Mouse (Mus musculus) ES-E14 (cell line): ENCODE measurements at regions not wholly inside any gene's neighbourhood (a gene's known extent, or its start where the extent isn't known, plus 50 kb on each side); places are given as distances from the start of the nearest gene placed in this dataset.

Source experiments
- DNase-seq: peaks from one replicate; pipeline ENCODE4 v3.0.0-alpha.2; 2013; ENCODE audit warnings: low read depth, low spot score
- H3K27ac ChIP-seq: 2 replicates; pipeline ENCODE4 v1.5.1; 2012; ENCODE audit warnings: low read depth, mild to moderate bottlenecking, low read length, moderate library complexity, mixed read lengths; ENCODE audit not compliant: poor library complexity, insufficient read depth, severe bottlenecking
- H3K36me3 ChIP-seq: 2 replicates; pipeline ENCODE4 v1.6.1; 2012; ENCODE audit warnings: mild to moderate bottlenecking, low read length, moderate library complexity, mixed read lengths; ENCODE audit not compliant: control insufficient read depth, poor library complexity, insufficient read depth, severe bottlenecking
- H3K4me1 ChIP-seq, 2 experiments: fragments of 150-350 bp in 1 of 2; sonication (generic) in 1 of 2; 2 replicates each; pipeline ENCODE4 v1.6.1; 2012; ENCODE audit warnings: low read length in 2 of 2, mild to moderate bottlenecking in 1 of 2, mixed read lengths in 1 of 2; ENCODE audit not compliant: control insufficient read depth in 2 of 2, insufficient read depth in 2 of 2, poor library complexity in 1 of 2
- H3K4me3 ChIP-seq, 2 experiments: fragments of 150-350 bp in 1 of 2; sonication (generic) in 1 of 2; 2 replicates each; pipeline ENCODE4 v1.5.1; 2012; ENCODE audit warnings: low read length in 2 of 2, low read depth in 1 of 2, mild to moderate bottlenecking in 1 of 2, mixed read lengths in 1 of 2; ENCODE audit not compliant: insufficient read depth in 1 of 2, poor library complexity in 1 of 2, severe bottlenecking in 1 of 2
- H3K9ac ChIP-seq: 2 replicates; pipeline ENCODE4 v1.6.1; 2012; ENCODE audit warnings: low read depth, mild to moderate bottlenecking, low read length, mixed read lengths; ENCODE audit not compliant: poor library complexity, insufficient read depth, severe bottlenecking
- H3K9me3 ChIP-seq: fragments of 150-350 bp; sonication (generic); 2 replicates; pipeline ENCODE4 v1.6.1; 2012; ENCODE audit warnings: low read depth, mild to moderate bottlenecking, low read length; ENCODE audit not compliant: control insufficient read depth, insufficient read depth
- CHD2 ChIP-seq: IDR thresholded peaks from 2 replicates; pipeline ENCODE4 v1.6.1; 2014; ENCODE audit warnings: mild to moderate bottlenecking, low read depth, low read length, inconsistent platforms
- HCFC1 ChIP-seq: IDR thresholded peaks from 2 replicates; pipeline ENCODE4 v1.6.1; 2012; ENCODE audit warnings: low read length, inconsistent platforms, borderline replicate concordance; ENCODE audit not compliant: insufficient read depth
- MAFK ChIP-seq: IDR thresholded peaks from 2 replicates; pipeline ENCODE4 v1.6.1; 2014; ENCODE audit warnings: mild to moderate bottlenecking, low read depth, low read length, inconsistent platforms; ENCODE audit not compliant: insufficient read depth
- ZC3H11A ChIP-seq: IDR thresholded peaks from 2 replicates; pipeline ENCODE4 v1.6.1; 2012; ENCODE audit warnings: low read depth, mild to moderate bottlenecking, inconsistent platforms, low read length, borderline replicate concordance
- ZNF384 ChIP-seq: IDR thresholded peaks from 2 replicates; pipeline ENCODE4 v1.6.1; 2012; ENCODE audit warnings: low read depth, low read length, inconsistent platforms
- in situ Hi-C, 2 experiments: fragments of 600-800 bp; cut with MboI; formaldehyde crosslinking; loops; one replicate each; pipeline ENCODE4 v1.15.1; 2025; ENCODE audit warnings: low sequenced_read_pairs in 2 of 2, inconsistent platforms in 1 of 2; ENCODE audit not compliant: unreplicated experiment in 2 of 2

- Histone ChIP-seq H3K36me3 (no peaks in the 10 kb centered on the region), H3K4me1 (no peaks in the 10 kb centered on the region), H3K9me3 (no peaks in the 10 kb centered on the region), H3K27ac (no peak overlapping the region), H3K9ac (no peak overlapping the region), H3K4me3 (no peak overlapping the region)
- no peak for DNase-seq
- TF ChIP-seq MAFK, result no peak
- TF ChIP-seq HCFC1, result no peak
- no peak for TF ChIP-seq CHD2
- TF ChIP-seq ZNF384, result no peak
- TF ChIP-seq ZC3H11A, result no peak
- in situ Hi-C loops, result no loop called here
Measured at GRCm38 (mm10) chr5:17275346-17275745, 97.6 kb upstream of the Speer4f2 start.

GRCm38 (mm10) chr5:17276782-17277578 lies 96.0 kb upstream of the Speer4f2 start:
- Histone ChIP-seq H3K4me1 (no peaks in the 10 kb centered on the region), H3K4me3 (no peak overlapping the region), H3K9me3 (no peaks in the 10 kb centered on the region), H3K36me3 (no peaks in the 10 kb centered on the region), H3K27ac (no peak overlapping the region), H3K9ac (no peak overlapping the region)
- no peak for DNase-seq
- in situ Hi-C loops, result no loop called here
- no peak for TF ChIP-seq ZNF384

GRCm38 (mm10) chr5:17280203-17280602 lies 92.8 kb upstream of the Speer4f2 start:
- in situ Hi-C loops, result no loop called here
- H3K27ac ChIP-seq, result no peak overlapping the region

GRCm38 (mm10) chr5:17280951-17281350 lies 92.0 kb upstream of the Speer4f2 start:
- Histone ChIP-seq H3K36me3 (no peaks in the 10 kb centered on the region), H3K27ac (no peak overlapping the region), H3K9ac (no peak overlapping the region), H3K4me1 (no peaks in the 10 kb centered on the region), H3K4me3 (no peak overlapping the region), H3K9me3 (no peaks in the 10 kb centered on the region)
- no peak for TF ChIP-seq ZC3H11A
- no peak for TF ChIP-seq ZNF384
- TF ChIP-seq HCFC1, result no peak
- DNase-seq, result no peak
- in situ Hi-C loops, result no loop called here

More at GRCm38 (mm10) chr5:17280203-17280602, 92.8 kb upstream of the Speer4f2 start:
- Histone ChIP-seq H3K9ac (no peak overlapping the region), H3K4me1 (no peaks in the 10 kb centered on the region), H3K9me3 (no peaks in the 10 kb centered on the region), H3K36me3 (no peaks in the 10 kb centered on the region), H3K4me3 (no peak overlapping the region)
- TF ChIP-seq HCFC1 (no peak), MAFK (no peak), ZC3H11A (no peak), CHD2 (no peak), ZNF384 (no peak)
- no peak for DNase-seq

GRCm38 (mm10) chr5:17289028-17289427 lies 84.0 kb upstream of the Speer4f2 start:
- in situ Hi-C loops, result no loop called here
- no peak for DNase-seq
- H3K9ac ChIP-seq, result no peak overlapping the region
- H3K27ac ChIP-seq, result no peak overlapping the region
- no peak overlapping the region for H3K4me3 ChIP-seq
- no peaks in the 10 kb centered on the region for H3K4me1 ChIP-seq
- H3K9me3 ChIP-seq, result no peaks in the 10 kb centered on the region
- H3K36me3 ChIP-seq, result no peaks in the 10 kb centered on the region
- TF ChIP-seq HCFC1 (no peak), ZC3H11A (no peak), MAFK (no peak), CHD2 (no peak), ZNF384 (no peak)
